Mouse (Mus musculus): ENCODE data around the gene Tasp1. TPM values are rescaled to one million over a fixed set of nuclear protein-coding genes. Genes with fewer than 3 reads are reported as not detected.
"Not testable (repeated sequence)": the region's sequence is repeated elsewhere in the genome, so short reads cannot be mapped to it uniquely, and the experiment has no call there.

The Tasp1 gene
- polyA plus RNA-seq, 1 experiment from 2014 or later = 16.0 TPM

DNA sequence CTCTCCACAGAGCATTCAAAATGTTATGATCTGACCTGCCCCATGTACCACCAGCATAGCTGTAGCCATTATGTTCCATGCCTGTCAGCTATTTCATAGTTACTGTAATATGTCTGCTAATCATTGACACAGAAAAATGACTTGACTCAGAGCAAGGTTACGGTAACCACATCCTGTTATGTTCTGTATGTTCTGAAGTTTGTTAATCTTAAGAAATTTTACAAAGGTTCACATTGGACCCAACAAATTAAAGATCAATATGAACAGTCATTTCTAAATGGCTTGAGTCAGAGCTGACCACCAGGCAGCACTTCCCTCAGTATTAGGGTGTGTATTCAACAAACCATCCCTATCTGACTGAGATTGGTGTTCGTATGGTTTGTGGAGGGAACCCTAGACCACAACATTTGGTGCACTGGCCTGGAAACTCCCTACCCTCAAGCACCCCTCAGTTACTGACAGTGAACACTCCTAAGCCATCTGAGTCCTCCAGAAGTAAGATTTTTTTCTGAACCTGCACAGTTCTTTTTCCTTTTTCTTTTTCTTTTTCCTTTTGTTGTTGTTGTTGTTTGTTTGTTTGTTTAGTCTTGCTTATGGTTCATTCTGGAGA is 24.0 kb downstream of the Tasp1 start:
- H3K9ac ChIP-seq (replicated peaks) = no peak overlapping the region
- peaks cover 21% of the 10 kb centered on the region for H3K36me3 ChIP-seq
- no peaks in the 10 kb centered on the region for H3K27me3 ChIP-seq
- WGBS = 90% methylated on average over 2 of the region's 2 CpGs
- H3K4me3 ChIP-seq (replicated peaks) = no peak overlapping the region
- H3K9me3 ChIP-seq = no peaks in the 10 kb centered on the region
- no peak overlapping the region for H3K4me2 ChIP-seq (replicated peaks)
- H3K4me1 ChIP-seq (replicated peaks) = no peaks in the 10 kb centered on the region
- H3K27ac ChIP-seq = no peak overlapping the region
- no peak for ATAC-seq

DNA sequence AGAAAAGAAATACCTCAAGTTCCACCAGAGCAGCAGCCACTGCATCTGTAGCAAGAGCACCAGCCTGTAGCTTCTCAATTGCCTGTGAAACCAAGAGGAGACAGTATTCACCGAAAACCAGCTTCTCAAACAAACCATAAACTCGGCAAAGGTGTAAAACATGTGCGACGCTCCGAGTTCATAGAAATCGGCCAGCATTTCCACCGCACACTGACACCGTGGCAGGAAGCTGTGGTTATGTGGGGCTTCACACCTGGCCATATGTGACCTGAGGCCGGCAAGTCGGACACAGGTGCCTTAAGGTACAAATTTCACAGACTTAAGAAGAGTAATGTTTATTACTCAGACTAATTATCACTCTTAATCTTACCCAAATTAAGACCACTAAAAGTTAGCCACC is 24.5 kb downstream of the Tasp1 start:
- no peak for ATAC-seq
- H3K27ac ChIP-seq = no peak overlapping the region
- WGBS = 97% methylated on average over 10 of the region's 10 CpGs

DNA sequence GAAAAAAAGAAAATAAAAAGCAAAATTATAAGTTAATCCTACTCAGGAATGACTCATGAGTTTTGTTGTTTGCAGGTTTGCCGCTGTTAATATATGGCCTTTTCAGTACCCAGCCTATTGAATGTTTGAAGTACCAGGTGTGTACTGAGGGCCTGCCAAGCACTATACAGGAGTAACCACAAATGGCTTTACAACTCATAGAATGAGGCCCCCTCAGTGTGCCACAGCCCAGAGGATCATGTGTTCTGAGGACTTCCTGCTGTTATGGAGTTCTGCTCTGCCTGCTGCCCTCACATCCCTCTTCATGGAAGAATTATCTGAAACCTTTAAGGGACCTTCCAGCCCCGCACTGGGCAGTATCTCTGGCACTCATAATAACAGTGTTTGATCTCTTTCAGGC is 29.1 kb downstream of the Tasp1 start:
- 80% methylated on average over 2 of the region's 2 CpGs for WGBS
- no peak overlapping the region for H3K4me3 ChIP-seq (replicated peaks)

More for the DNA sequence above, 24.5 kb downstream of the Tasp1 start:
- Histone ChIP-seq H3K4me1 (replicated peaks) (no peaks in the 10 kb centered on the region), H3K9me3 (no peaks in the 10 kb centered on the region), H3K9ac (replicated peaks) (no peak overlapping the region), H3K4me3 (replicated peaks) (no peak overlapping the region), H3K36me3 (peaks cover 17% of the 10 kb centered on the region), H3K27me3 (no peaks in the 10 kb centered on the region), H3K4me2 (replicated peaks) (no peak overlapping the region)

DNA sequence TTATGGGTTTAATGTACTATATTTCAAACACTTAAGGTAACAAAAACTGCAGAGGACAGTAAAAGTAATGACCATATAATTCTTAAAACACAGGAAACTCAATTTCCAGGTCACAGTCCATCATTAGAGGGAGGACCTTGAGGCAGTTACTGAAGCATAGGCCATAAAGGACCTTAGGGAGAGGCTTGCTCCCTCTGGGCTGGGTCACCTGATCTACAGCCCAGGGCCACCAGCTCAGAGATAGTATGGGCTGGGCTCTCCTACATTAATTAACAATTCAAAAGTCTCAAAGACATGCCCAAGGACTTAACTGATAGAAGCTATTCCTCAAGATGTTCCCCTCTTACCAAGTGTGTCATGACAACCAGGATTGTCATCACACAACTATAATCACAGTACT is 29.8 kb downstream of the Tasp1 start:
- Histone ChIP-seq H3K27me3 (no peaks in the 10 kb centered on the region), H3K36me3 (peaks cover 7% of the 10 kb centered on the region), H3K4me1 (replicated peaks) (no peaks in the 10 kb centered on the region), H3K9ac (replicated peaks) (no peak overlapping the region), H3K4me2 (replicated peaks) (no peak overlapping the region), H3K4me3 (replicated peaks) (no peak overlapping the region), H3K9me3 (no peaks in the 10 kb centered on the region), H3K27ac (no peak overlapping the region)
- ATAC-seq = no peak

More for the DNA sequence above, 29.1 kb downstream of the Tasp1 start:
- no peaks in the 10 kb centered on the region for H3K9me3 ChIP-seq
- no peak overlapping the region for H3K4me2 ChIP-seq (replicated peaks)
- no peak overlapping the region for H3K27ac ChIP-seq
- H3K36me3 ChIP-seq = peaks cover 11% of the 10 kb centered on the region
- no peaks in the 10 kb centered on the region for H3K4me1 ChIP-seq (replicated peaks)
- no peak for ATAC-seq
- no peaks in the 10 kb centered on the region for H3K27me3 ChIP-seq
- no peak overlapping the region for H3K9ac ChIP-seq (replicated peaks)

DNA sequence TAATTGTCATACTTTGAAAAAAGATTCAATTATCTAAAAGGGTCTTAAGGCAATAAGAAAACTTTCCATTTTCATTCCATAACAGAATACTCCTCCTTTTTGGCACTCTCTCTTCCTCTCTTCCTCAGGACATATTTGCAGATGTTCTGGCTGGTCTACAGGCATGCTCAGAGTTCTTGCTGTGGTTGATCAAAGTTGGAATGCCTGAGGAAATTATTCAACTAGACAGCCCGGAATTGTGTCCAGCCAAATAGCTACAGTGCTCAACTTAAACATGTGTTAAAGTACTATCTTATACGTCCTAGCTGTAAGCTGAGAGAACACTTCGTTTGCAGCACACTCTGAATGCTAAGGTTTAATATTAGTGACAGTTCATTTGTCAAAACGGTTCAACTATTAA is 41.7 kb downstream of the Tasp1 start:
- H3K4me2 ChIP-seq (replicated peaks) = no peak overlapping the region
- no peak for ATAC-seq
- H3K4me3 ChIP-seq (replicated peaks) = no peak overlapping the region
- no peak overlapping the region for H3K27ac ChIP-seq
- H3K4me1 ChIP-seq (replicated peaks) = no peaks in the 10 kb centered on the region
- WGBS = 90% methylated on average over 4 of the region's 4 CpGs
- H3K9me3 ChIP-seq = no peaks in the 10 kb centered on the region
- H3K9ac ChIP-seq (replicated peaks) = no peak overlapping the region
- peaks cover 29% of the 10 kb centered on the region for H3K36me3 ChIP-seq
- no peaks in the 10 kb centered on the region for H3K27me3 ChIP-seq

DNA sequence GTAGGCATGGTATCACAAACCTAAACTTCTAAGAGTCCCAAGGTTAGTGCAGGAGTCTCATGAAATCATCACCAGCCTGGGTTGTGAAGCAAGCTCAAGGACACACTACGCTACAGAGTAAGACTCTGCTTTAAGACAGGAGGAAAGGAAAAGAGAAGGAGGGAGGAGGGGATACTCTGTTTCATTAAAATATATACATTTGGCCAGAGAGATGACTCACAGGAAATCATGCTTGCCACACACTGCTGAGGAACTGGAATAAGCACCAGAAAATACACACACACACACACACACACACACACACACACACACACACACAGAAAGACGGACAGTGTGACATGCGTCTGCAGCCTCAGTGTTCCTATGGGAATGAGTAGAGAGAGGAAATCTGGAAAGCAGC is 59.2 kb downstream of the Tasp1 start:
- H3K4me1 ChIP-seq (replicated peaks) = no peaks in the 10 kb centered on the region

DNA sequence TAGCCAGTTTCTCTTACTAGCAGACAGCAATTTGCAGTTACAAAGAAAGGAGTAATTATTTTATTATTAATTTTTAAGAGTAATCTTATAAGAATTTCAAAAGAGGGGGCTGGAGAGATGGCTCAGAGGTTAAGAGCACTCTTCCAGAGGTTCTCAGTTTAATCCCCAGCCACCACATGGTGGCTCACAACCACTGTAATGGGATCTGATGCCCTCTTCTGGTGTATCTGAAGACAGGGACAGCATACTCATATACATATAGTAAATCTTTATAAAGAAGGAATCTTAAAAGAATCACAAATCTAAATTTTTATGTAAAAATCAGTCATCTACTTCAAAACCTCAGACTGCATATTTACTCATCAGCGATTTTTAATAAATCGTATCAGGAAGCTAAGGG is 68.4 kb downstream of the Tasp1 start:
- Histone ChIP-seq H3K9ac (replicated peaks) (no peak overlapping the region), H3K4me2 (replicated peaks) (no peak overlapping the region), H3K4me1 (replicated peaks) (no peaks in the 10 kb centered on the region), H3K4me3 (replicated peaks) (no peak overlapping the region), H3K36me3 (no peaks in the 10 kb centered on the region), H3K9me3 (no peaks in the 10 kb centered on the region), H3K27ac (no peak overlapping the region), H3K27me3 (no peaks in the 10 kb centered on the region)
- no peak for ATAC-seq
- WGBS = 99% methylated on average over 2 of the region's 2 CpGs

More for the DNA sequence above, 59.2 kb downstream of the Tasp1 start:
- Histone ChIP-seq H3K4me2 (replicated peaks) (no peak overlapping the region), H3K9me3 (no peaks in the 10 kb centered on the region), H3K9ac (replicated peaks) (no peak overlapping the region), H3K36me3 (peaks cover 10% of the 10 kb centered on the region; the same call in 1 of the 2 replicates), H3K27ac (no peak overlapping the region), H3K27me3 (no peaks in the 10 kb centered on the region), H3K4me3 (replicated peaks) (no peak overlapping the region)
- no peak for ATAC-seq
- WGBS = 89% methylated on average over 3 of the region's 3 CpGs

DNA sequence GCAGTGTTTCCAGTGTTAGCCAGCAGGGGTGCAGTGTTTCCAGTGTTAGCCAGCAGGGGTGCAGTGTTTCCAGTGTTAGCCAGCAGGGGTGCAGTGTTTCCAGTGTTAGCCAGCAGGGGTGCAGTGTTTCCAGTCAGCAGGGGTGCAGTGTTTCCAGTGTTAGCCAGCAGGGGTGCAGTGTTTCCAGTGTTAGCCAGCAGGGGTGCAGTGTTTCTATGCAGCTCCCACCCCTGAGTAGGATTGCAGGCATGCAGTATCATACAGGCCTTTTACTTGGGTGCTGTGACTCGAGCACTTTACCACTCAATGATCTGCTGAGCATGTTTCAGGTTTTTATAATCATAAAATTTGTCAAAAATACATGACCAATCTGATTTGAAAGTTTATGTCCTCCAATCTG is 76.7 kb downstream of the Tasp1 start:
- 92% methylated on average over 1 of the region's 1 CpGs for WGBS
- H3K27ac ChIP-seq; H3K27me3 ChIP-seq; H3K9me3 ChIP-seq; ATAC-seq; H3K4me2 ChIP-seq (replicated peaks); H3K9ac ChIP-seq (replicated peaks); H3K4me1 ChIP-seq (replicated peaks); H3K36me3 ChIP-seq; H3K4me3 ChIP-seq (replicated peaks): not testable (repeated sequence)

DNA sequence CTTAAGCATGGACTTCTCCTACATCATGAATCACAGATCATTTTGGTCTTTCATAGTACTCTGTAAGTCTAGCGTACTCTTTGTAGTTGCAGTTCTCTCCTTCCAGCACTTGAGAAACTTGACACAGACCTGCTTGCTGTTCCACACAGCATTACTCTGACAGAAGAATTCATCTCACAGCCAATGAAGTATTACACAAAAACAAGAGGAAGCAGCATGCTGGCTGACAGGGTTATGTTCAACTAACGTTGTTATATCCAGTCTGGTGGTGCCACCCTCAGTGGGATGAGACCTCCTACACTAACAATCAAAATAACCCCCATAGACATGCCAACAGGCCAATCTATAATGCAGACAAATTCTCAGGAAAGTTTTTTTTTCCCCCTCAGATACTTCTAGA is 99.2 kb downstream of the Tasp1 start:
- H3K9ac ChIP-seq (replicated peaks) = no peak overlapping the region
- no peaks in the 10 kb centered on the region for H3K27me3 ChIP-seq
- ATAC-seq = no peak
- H3K4me1 ChIP-seq (replicated peaks) = no peaks in the 10 kb centered on the region
- H3K9me3 ChIP-seq = no peaks in the 10 kb centered on the region
- 80% methylated on average over 2 of the region's 2 CpGs for WGBS
- no peaks in the 10 kb centered on the region for H3K36me3 ChIP-seq
- no peak overlapping the region for H3K27ac ChIP-seq
- no peak overlapping the region for H3K4me2 ChIP-seq (replicated peaks)
- no peak overlapping the region for H3K4me3 ChIP-seq (replicated peaks)

DNA sequence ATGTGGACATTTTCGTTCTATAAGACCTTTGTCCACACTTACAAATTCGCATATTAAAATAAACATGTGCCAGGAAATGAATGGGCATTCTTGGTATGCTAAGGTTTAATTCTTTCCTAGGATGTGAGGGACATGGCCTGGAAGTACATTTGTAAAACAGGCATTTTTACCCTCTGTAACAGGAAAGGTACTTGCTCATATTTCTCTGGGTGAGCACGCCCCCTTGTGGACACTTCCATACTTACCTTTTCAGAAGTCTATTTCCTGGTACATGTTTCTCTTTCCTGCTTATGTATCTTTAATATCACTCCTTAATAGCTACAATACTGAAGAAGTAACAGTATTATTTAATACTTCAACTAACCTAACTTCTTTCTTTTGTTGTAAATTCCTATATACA is 100.3 kb downstream of the Tasp1 start:
- no peaks in the 10 kb centered on the region for H3K4me1 ChIP-seq (replicated peaks)
- no peak overlapping the region for H3K27ac ChIP-seq
- H3K27me3 ChIP-seq = no peaks in the 10 kb centered on the region
- no peak overlapping the region for H3K4me3 ChIP-seq (replicated peaks)
- 58% methylated on average over 3 of the region's 3 CpGs for WGBS
- no peaks in the 10 kb centered on the region for H3K36me3 ChIP-seq
- no peaks in the 10 kb centered on the region for H3K9me3 ChIP-seq
- no peak for ATAC-seq
- no peak overlapping the region for H3K9ac ChIP-seq (replicated peaks)
- H3K4me2 ChIP-seq (replicated peaks) = no peak overlapping the region

DNA sequence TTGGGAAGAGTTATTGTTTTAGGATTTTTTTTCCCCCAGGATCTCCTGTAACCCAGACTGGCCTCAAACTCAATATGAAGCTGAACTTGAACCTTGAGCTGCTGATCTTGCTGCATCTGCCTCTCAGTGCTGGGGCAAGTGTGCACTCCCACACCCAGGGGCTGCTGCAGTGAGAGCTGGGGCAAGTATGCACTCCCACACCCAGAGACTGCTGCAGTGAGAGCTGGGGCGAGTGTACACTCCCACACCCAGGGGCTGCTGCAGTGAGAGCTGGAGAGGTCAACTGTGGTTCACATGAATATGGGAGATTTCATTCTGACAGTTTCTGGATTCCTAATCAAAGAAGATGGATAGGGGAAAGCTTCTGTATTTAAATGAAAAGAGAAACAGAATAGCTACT is 117.8 kb downstream of the Tasp1 start:
- no peak overlapping the region for H3K4me3 ChIP-seq (replicated peaks)
- no peaks in the 10 kb centered on the region for H3K9me3 ChIP-seq
- H3K27ac ChIP-seq = no peak overlapping the region
- no peak for ATAC-seq
- peaks cover 3% of the 10 kb centered on the region; the same call in 1 of the 2 replicates for H3K4me1 ChIP-seq (replicated peaks)
- H3K4me2 ChIP-seq (replicated peaks) = no peak overlapping the region
- WGBS = 52% methylated on average over 1 of the region's 1 CpGs
- no peaks in the 10 kb centered on the region for H3K27me3 ChIP-seq
- H3K36me3 ChIP-seq = no peaks in the 10 kb centered on the region
- H3K9ac ChIP-seq (replicated peaks) = no peak overlapping the region

DNA sequence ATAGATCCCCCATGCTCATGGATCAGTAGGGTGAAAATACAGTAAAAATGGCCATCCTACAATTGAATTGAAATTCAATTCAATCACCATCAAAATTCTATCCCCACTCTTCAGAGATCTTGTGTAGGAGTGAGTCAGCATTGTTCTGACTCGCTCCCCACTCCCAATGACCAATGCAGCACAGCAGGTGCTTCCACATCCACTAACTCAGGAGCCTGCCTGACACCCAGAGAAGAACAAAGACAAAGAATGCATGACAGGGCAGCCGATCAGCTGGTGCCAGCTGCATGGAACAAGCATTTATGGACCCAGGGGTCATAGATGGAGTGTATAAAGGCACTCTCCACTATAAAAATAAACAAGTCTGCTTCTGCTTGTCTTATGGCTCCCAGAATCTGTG is 129.0 kb downstream of the Tasp1 start:
- H3K4me1 ChIP-seq (replicated peaks) = 0 out of 2 replicates have a peak, but pooled peaks cover 3% of the 10 kb centered on the region
- no peak overlapping the region for H3K4me2 ChIP-seq (replicated peaks)
- H3K9me3 ChIP-seq = no peaks in the 10 kb centered on the region
- H3K9ac ChIP-seq (replicated peaks) = no peak overlapping the region
- no peak for ATAC-seq
- WGBS = 43% methylated on average over 2 of the region's 2 CpGs
- no peak overlapping the region for H3K27ac ChIP-seq
- H3K27me3 ChIP-seq = no peaks in the 10 kb centered on the region
- H3K36me3 ChIP-seq = peaks cover 8% of the 10 kb centered on the region
- H3K4me3 ChIP-seq (replicated peaks) = no peak overlapping the region

DNA sequence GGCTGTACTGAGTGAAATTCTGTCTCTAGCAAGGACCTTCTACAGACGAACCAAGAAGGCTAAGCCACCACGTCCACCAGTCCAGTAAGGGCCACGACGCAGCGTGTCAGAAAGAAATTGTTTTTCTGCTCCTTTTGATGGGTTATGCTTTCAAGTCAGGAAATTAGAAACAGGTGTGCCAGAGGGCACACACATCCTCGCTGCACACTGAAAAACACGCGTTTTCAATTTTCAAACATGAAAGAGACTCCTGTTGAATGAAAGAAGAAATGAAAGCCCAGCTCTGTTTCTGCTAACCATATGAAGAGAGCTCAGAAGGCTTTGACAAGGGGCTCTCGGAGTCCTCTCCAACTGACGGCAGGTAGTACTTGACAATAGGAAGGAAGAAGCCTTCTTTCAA is 132.0 kb downstream of the Tasp1 start:
- H3K4me1 ChIP-seq (replicated peaks) = 0 out of 2 replicates have a peak, but pooled peaks cover 3% of the 10 kb centered on the region
- no peak overlapping the region for H3K9ac ChIP-seq (replicated peaks)
- no peak for ATAC-seq
- no peaks in the 10 kb centered on the region for H3K9me3 ChIP-seq
- WGBS = 88% methylated on average over 10 of the region's 10 CpGs
- no peaks in the 10 kb centered on the region for H3K36me3 ChIP-seq
- no peaks in the 10 kb centered on the region for H3K27me3 ChIP-seq
- no peak overlapping the region for H3K27ac ChIP-seq
- no peak overlapping the region for H3K4me2 ChIP-seq (replicated peaks)
- no peak overlapping the region for H3K4me3 ChIP-seq (replicated peaks)

Data from midbrain, embryonic 13.5 days (tissue).